Mouse (Mus musculus): ENCODE data around the gene Cdc73. TPM values are rescaled to one million over a fixed set of nuclear protein-coding genes. Genes with fewer than 3 reads are reported as not detected.

Cdc73 gene
- polyA plus RNA-seq (2017; shearing (Covaris generic)), result 97.7 TPM

DNA sequence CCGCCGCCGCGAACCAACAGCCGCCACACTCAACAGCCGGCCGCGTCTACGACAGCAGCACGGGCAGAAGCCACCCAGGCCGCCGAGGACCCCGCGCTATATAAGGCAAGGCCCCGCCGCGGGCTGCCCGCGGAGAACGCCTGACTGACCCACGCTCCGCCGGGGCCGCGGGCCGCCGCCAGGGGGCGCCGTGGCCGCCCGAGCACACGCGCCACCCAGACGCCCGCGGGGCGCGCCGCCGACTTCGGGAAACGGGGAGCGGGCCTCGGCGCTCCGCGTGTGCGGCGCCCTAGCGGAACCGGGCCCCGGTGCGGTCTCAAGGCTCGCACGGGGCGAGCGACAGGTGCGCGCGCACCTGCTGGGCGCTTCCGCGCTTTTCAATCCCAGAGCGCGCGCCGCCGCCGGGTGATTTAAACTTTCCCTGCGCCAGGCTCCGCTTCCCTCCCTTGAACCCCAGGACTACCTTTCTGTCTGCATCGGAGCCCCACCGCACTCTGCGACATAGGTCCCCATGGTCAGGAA is at the start of gene Cdc73:
Cdc73 (minus strand) TSS at position 153 of the 522 bp plus-strand sequence.

GRCm38 (mm10) chr1:143716038-143716437 is 13.3 kb upstream of the Cdc73 start, which contains the start of gene Glrx2:
Glrx2 (plus strand) TSS chr1:143716338.

DNA sequence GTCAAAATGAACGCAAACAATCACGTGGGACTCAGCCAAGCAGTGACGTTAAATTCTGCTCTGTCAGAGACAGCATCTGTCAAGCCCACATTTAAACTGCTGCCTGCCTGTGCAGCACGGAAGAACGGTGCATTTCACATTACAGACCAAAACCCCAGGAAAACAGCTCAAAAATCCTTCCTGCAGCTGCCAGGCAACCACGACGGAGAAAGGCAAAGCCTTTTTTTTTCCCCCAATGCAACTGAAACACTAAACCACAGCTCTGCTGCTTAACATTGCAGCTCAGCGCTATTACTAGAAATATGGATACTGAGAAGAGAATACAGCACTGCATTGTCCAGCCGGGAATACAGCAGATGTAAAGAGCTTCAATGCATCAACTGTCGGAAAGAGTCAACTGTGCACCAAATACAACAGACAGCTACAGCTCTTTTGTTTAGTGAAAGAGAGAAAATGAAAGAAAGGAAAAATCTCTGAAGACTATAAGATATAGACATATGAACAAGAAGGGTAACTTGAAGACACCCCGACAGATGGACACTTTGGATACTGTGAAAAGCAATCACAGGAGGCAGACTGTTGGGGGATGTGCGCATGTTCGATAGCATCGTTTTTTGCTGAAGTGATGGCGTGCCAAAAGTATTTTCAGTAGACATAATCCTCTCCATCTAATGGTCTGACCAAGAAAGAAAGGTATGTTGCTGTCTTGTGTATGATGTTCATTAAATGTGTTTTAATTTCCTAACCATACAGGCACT is 61.9 kb downstream of the Cdc73 start, which contains the start of gene B3galt2:
B3galt2 (plus strand) TSS at position 15 of the 758 bp plus-strand sequence.

Other genes with a start within 250 kb of the Cdc73 start
- gene B3galt2, start 62.2 kb downstream of the Cdc73 start, polyA plus RNA-seq (2017; shearing (Covaris generic)), result 0.12 TPM
- 55.5 TPM for gene Glrx2, start 13.4 kb upstream of the Cdc73 start, polyA plus RNA-seq (2017; shearing (Covaris generic))
- 4.2 TPM for gene Trove2, start 74.2 kb upstream of the Cdc73 start, polyA plus RNA-seq (2017; shearing (Covaris generic))
- 80.4 TPM for gene Uchl5, start 74.4 kb upstream of the Cdc73 start, polyA plus RNA-seq (2017; shearing (Covaris generic))

Measured in naive thymus-derived CD4-positive, alpha-beta T cell, adult 5 months (primary cell).